Mouse (Mus musculus): Measurements from ENCODE around the gene Apbb1ip.

- no peak for TF ChIP-seq EP300 (IDR thresholded peaks at IDR 0.05; ENCODE audit: low read depth)
- no peak for TF ChIP-seq CTCF (IDR thresholded peaks at IDR 0.05; ENCODE audit: low read depth)
Observed at GRCm38 (mm10) chr2:22739369-22739768, 34.5 kb upstream of the Apbb1ip start.

All from heart, postnatal 0 days (tissue).